Mouse (Mus musculus): ENCODE results near the gene Rnf185.

The Rnf185 gene

DNA sequence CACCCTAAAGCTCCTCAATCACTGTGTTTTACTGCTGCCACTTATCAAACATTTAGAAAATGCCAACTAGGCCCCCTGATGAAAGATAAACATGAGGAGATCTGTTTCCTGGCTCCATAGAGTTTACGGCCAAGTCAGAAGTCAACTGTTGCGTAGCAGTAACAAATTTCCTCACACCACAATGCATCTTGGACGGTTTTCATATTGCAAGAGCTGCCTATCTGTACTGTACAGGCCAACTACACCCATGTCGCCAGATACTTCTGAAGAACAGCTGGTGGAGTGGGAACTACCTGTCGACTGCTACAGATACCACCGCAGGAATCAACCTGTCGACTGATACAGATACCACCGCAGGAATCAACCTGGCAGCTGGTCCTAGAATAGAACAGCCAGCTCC is 7.3 kb downstream of the Rnf185 start:
- DNase-seq (ENCODE audit: extremely low spot score, low spot score) = no peak

DNA sequence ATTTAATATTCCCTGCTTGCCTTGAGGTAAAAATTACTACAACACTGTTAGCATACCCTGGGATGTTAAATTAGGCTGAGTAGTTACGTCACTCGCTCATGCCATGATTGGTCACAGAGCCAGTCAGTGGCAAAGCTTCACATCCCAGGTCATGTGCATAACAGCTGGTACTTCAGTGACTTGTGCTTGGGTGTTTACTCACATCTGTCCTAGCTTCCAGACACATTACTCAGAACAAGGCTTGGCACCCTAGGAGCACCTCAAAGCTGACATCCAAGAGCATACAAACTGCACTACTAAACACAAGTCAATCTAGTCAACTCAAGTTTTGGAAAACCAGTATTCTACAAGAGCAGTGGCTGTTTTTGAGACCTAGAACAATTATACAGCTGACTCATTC is 9.1 kb downstream of the Rnf185 start:
- no peak for DNase-seq (ENCODE audit: extremely low spot score, low spot score)

DNA sequence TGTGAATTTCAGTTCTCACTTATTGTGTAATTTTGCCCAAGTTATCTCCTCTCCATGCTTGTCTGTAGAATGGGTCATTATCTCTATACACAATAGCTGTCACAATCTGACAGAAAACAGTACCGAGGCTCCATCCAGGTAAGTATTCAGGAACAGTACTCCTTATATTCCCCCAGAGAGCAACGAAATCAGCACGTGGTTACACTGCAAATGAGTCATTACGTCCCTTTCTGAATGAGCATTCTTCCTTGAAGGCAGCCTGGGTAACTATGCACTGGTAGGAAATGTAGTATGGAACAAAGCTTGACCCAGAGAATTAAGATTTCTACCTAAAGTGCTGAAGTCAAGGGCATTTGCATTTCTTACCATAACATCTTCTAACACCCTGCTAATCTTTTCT is 9.5 kb downstream of the Rnf185 start:
- no peak for DNase-seq (ENCODE audit: extremely low spot score, low spot score)

DNA sequence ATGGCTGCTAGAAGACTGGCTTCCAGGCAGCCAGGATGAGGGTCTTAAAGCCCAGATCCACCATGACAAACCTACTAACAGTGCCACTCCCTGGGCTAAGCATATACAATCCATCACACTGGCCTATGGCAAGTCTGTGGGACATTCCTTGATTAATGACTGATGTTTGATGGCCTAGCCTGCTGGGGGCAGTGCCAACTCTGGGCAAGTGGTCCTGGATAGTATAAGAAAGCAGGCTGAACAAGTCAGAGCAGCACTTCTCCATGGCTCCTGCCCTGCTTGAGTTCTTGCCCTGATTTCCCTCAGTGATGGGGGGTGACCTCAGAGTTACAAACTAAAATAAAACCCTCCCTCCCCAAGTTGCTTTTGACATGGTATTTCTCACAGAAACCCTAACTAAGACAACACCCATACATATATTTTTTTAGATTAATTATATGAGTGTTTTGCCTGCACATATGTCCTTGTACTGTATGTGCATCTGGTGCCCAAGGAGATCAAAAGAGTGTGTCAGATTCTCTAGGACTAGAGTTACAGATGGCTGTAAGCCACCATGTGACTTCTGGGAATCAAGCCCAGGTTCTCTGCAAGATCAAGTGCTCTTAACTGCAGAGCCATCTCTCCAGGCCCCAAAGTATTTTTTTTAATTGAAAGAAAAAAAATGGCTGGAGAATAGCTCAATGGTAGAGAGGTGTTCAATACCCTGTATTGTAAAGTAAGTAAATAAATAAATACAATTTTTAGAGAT is 10.3 kb downstream of the Rnf185 start:
- DNase-seq (ENCODE audit: extremely low spot score, low spot score) = no peak

DNA sequence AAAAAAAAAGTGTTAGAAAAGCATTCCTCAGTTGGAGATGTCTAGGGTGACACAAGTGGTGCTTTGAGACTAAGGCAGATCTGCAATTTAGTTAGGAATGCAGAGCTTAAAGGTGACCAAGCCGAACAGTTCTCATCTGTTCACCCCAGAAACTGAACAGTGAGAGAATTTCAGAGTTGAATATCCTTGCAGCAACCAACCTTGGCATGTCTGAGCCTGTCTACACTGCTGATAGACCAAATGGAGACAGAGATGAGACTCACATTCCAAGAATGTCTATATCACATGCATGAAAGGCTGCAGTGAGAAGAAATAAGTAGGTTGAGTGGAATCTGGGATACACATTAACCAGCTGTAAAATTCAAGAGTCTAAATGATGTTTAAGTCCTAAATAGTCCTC is 14.5 kb downstream of the Rnf185 start:
- no peak for DNase-seq (ENCODE audit: extremely low spot score, low spot score)

DNA sequence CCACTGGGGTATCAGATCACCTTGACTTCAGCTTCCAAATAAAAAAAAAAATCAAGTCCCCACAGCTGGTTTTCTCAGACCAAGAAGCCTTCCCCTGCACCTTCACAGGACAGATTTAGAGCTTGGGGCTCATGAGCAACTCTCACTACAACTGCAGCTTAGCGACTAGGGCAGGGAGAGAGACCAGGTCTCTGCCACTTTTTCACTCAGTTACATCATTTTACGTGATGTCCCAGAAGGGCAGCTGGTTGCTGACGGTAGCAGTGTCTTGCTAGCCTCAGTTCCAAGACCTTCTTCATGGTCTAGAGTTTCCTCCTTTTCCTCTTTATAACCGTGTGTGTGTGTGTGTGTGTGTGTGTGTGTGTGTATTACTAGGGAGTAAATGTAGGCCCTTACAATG is 18.4 kb downstream of the Rnf185 start:
- DNase-seq (ENCODE audit: extremely low spot score, low spot score) = no peak

DNA sequence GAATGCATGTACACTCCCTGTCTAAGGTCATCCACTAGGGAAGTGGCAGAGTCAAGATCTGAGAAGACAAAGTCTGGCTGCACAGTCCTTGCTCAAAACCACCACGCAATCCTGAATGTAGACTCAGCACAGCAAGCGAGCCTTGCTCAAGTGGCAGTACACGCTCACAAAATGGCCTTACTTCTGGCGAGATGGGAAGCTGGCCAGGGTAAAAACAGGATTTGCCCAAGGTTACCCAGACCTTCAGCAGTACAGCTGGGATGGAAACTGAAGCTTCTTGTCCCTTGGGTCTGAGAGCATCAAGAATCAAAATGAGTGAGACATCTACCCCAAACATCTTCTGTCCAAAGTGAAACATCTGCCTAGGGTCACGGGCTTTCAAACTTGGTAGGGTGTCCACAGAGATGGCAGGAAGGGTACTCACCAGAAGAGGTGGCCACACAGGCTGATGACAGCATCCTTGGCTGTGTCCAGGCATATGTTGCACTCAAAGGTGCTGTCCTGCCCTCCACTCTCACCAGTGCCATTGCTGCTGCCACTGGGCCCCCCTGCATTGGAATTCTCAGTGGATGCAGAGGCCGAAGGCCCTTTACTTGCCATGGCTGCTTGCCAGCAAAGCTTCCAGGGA is 20.1 kb downstream of the Rnf185 start:
- no peak for DNase-seq (ENCODE audit: extremely low spot score, low spot score)

DNA sequence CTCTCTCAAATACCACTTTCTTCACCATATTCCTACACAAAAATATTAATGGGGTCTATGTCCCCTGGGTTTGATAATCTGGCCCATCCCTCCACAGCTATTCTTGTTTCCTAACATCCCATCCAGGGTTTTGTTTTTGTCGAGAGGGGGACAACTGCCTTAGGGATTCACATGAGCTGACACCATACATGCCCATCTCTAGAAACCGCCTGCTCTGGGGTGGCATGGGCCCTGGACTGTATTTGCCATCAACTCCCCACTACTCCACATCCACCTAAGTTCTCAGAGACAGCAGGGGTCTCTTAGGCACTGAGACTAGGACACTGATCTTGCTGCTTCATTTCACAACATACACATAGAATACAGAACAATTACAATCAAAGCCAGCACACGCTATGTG is 20.6 kb downstream of the Rnf185 start:
- no peak for DNase-seq (ENCODE audit: extremely low spot score, low spot score)

DNA sequence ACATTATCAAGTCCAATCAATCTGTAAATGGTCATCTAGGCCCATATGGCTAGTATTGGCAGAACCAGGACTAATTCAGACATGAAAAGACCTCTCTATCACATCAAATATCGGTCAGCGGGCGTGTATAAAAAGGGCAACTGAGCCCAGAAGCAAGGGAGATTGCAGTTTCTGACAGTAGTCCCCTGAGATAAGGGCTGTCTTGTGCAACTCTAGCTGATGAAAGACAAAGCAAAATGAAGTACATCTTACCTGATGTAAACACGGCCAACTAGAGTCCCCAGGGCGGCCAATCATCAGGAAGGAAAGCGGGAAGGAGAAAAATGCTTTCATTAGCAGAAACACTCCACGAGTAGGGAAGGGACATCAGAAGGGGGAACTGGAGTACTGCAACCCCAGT is 23.5 kb downstream of the Rnf185 start:
- no peak for DNase-seq (ENCODE audit: extremely low spot score, low spot score)

DNA sequence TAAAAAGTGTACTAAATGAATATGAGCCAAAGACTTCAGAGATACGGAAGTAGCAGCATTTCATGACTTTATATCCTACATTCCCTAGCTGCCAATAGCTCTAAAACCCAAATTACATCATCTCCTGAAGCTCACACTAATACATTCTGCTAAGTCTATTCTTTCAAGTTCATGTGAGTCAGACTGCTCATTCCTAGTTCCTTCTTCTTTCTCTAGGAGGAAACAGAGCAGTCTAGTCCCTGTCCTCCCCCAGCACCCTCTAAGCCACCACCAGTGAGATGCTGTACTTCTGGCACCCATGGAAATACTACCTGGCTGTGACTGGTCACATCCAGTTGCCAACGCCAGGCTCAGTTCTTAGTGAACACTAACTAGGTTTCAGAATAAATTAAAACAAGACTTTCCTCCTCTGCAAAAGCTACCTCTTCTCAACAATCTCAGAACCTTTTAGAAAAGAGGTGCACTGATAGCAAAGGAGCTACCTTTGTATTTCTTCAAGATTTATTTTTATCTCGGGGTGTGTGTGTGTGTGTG is 24.4 kb downstream of the Rnf185 start:
- DNase-seq (ENCODE audit: extremely low spot score, low spot score) = no peak

DNA sequence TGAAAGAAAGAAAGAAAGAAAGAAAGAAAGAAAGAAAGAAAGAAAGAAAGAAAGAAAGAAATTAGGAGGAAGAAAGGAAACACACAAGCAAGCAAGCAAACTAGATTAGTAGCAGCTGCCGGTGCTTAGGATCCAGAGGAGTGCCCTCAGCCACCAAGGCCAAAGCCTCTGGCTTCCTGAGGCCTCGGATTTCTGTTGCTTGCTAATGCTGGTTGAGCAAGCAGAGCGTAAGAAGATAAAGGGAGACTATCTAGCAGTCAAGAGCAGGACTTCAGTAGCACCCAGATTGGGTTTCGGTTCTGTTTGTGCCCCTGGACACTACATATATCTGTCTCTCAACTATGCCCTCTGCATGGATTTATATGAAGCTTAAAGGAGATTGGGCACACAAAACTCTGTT is 29.9 kb downstream of the Rnf185 start:
- DNase-seq (ENCODE audit: extremely low spot score, low spot score) = no peak

DNA sequence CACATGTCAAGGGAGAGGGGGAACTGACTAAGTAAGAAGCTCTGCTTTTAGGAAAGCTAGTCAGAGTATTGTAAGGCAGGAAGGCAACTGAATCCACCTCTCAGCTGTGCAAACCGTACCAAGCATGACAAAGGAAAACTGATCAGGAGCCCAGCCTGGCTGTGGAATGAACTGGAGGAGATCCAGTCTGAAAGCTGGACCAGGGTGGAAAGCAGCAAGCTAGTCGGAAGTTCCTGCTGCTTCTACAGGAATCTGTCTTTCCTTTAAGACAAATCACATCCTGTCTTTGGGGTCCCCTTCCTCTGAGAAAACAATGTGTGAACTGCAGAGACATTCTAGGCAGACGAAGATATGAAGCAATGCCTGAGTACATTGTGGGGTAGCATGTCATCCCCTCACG is 33.4 kb downstream of the Rnf185 start:
- no peak for DNase-seq (ENCODE audit: extremely low spot score, low spot score)

DNA sequence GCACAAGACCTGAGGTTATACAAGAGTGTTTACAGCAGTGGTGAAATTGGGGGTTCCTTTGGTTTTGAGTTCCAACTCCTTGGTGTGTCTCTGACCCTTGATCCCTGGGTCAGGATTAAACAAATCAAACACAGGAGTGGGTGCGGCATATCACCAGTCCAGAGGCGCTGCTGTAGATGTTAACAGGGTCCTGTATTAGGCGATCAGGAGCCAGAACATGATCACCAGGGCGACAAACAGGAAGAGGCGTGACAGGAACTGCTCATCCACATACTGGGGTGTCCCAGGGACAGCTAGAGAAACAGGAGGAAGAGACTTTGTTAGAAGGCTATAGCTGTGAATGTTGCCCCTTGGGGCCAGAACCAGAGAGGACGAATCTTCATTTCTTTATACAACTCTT is 34.4 kb downstream of the Rnf185 start:
- no peak for DNase-seq (ENCODE audit: extremely low spot score, low spot score)

DNA sequence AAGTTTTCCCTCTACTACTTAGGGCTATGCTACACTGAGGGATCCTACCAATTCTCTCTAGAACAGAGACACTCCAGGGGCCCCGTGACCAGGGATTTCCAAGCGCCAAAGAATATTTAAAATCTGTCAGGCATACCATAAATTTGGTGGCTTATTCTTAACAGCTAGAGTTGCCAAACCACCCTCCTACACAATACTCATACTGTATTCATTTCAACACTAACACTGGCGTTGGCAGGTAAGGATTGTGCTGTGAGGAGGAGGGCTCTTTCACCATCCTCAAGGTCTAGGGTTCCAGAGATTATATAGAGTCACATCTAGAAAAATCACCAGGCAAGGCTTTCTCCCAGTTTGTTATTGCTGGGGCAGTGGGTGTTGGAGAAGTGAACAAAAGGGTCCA is 35.8 kb downstream of the Rnf185 start:
- DNase-seq (ENCODE audit: extremely low spot score, low spot score) = no peak

DNA sequence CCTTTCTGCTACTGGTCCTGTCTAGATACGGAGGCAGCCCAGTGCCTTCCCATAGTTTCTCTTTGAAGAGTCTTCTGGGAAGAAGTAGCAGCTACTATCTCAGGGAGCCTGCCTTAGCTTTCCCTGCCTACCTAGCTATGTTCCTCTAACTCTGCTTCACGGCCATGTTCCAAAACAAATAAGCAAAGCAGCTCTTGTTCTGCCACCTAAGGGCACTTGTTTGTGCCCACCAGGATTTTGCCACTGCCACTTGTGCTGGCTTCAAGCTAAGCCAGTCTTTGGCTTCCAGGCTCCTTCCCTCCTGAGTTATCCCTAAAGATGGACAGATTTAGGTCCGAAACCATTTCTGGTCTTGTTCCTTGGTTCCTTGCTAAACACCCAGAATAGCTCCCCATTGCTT is 40.1 kb downstream of the Rnf185 start:
- no peak for DNase-seq (ENCODE audit: extremely low spot score, low spot score)

DNA sequence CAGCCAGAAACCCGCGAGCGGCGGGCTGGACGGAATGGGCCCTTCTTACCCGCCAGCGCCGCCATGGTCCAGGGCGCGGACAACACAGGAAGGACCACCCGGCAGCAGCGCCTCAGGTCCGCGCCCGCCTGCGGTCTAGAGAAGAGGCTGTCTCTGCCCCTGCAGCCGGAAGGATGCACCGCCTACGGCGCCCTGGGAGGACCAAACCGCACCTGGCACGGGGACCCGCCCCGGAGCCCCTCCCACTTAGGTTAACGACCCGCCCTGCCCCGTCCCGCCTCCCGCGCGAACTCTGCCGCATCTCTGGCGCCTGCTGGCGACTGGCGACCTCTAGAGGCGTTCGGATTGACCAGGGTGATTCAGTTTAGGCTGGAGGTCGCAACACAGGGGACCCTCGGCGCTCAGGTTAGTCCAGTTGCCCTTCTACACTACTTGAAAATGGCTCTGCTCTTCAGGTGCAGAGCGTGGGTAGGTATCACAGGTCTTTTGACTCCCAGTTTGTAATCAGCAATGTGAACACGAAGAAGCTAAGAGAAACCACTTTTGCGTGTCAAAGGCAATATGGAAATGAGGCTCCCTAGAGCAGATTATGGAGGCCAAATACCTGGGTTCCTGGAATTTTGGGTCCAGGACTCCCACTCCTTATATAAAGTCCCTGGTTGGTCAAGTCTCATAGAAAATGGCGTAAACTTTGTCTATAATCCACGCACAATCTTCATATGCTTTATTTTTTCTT is 43.0 kb downstream of the Rnf185 start, which contains the start of gene Limk2:
Limk2 (minus strand) TSS at position 193 of the 736 bp plus-strand sequence.
- peak; percentile 94 for DNase-seq (ENCODE audit: extremely low spot score, low spot score)

DNA sequence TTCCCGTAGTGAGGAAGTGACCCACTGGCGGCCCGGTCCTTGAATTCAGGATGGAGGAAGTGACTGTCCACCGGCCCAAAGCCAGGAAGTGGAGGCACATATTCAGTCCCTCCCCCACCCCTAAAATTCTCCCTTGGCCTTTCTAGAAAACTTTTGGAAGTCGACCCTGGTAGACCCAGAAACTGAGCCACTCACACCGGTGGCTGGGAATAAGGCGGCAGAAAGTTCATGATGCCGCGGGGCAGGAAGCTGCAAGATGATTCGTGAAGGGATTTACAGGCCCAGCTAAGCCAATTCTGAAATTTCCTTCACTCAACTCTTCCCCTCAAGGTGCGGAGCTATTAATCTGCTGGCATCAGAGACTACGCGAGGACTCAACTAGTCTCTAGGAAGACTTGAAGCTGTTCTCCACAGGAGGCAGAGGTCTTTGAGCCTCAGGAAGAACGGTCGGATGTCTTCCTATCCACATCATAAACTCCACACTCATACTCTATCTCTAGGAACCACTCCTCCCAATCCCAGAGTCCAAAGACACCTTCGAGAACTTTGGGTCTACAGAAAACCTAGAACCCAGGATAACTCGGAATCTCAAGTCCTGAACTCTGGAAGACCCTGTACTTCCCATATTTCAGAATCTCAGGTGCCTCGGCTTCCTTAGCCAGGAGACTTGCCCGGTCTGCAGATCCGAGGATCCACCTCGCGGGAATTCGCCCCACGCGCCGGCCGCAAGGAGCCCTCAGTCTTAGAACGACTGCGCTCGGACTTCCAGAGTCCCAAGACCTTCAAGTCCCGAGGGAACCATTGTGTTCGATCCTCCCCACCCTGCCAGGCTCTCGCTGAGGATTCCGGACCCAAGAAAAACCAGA is 43.8 kb downstream of the Rnf185 start:
- DNase-seq (ENCODE audit: extremely low spot score, low spot score) = no peak

DNA sequence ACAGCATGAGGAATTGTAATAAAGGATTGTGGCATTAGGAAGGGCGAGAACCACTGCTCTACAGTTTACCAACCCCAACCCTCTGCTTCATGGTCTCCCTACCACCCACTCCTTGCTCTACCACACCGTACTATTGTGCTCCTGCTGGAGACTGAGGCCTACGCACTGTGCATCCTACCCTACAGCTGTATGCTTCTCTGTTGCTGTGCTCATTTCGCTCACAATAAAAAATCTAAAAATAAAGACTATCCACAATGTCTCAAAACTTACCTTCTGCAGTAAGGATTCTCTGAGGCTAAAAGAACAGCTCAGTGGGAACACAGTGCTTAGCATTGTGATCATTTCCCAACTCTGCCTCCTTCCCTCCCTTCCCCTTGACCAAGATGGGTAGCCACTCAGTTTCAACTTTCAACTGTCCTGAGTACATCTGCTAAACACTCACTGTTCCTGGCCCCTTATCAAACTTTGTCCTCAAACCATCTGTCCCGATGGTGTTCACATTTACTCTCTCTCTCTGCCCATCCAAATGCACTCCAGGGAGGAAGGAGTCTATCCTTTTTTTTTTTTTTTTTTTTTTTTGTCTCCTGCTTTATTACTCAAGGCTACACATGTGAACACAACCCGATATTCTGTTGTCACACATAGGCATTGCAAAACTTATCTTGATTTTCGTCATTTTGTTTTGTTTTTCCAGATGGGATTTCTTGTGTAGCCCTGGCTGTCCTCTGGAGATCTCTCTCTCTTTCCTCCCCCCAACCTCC is 47.7 kb downstream of the Rnf185 start:
- DNase-seq (ENCODE audit: extremely low spot score, low spot score) = no peak

DNA sequence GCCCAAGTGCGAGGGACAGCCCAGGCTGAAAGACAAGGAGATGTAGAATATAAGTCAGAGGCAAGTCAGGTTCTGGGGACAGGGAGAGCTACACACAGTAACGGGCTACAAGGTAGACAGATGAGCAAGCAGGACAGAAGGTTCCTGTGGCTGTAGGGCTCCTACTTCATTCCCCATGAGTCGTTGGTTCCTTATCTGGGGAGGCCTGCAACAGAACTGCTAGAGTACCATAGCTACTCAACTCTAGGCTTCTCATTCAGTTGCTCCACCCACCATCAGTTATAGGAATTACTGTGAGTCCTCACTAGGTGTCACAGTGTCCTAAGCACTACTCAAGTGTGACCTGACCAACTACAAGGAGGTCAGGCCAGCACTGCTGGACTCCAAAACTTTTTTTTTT is 49.1 kb downstream of the Rnf185 start:
- DNase-seq (ENCODE audit: extremely low spot score, low spot score) = no peak

DNA sequence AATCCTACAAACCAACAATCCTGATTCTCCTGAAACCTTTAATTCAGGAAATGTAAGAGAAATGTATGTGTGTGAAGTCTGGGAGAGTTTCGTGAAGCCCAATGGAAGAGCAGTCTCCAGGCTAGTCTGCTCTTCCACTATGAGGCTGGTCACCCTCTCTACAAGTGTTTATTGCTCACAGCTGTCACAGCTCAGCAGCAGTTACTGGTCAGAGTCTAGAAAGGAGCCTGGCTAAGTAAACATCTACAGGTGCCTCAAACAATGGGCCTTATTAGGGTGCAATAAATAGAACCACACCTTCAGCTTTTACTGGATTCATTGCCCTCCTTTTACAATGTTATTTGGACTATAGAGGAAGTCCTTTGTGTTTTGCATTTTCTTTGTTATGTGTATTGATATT is 53.8 kb downstream of the Rnf185 start:
- no peak for DNase-seq (ENCODE audit: extremely low spot score, low spot score)

DNA sequence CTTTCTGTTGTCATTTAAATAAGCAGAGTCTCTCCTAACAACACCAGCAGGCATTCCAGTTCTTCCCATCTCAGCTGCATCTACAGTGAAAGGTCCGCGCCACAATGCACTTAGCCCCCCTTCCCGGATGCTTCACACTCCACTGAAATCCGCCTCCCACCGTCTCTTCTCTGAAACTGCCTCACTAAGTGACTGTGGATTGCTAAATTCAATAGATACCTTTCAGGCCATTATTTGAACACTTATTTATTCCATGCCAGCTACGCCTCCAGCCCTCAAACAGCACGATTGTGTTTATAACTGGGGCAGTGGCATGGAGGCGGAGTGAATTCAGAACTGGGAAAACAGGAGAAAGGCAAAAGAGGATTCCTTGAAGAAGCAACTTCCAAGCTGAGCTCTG is 55.6 kb downstream of the Rnf185 start:
- DNase-seq (ENCODE audit: extremely low spot score, low spot score) = no peak
